Mouse (Mus musculus) left cerebral cortex, postnatal 14 days (tissue): ENCODE data around the gene Grk6. TPM values are rescaled to one million over a fixed set of nuclear protein-coding genes. Genes with fewer than 3 reads are reported as not detected.
"Not testable (repeated sequence)": the region's sequence is repeated elsewhere in the genome, so short reads cannot be mapped to it uniquely, and the experiment has no call there.

Source experiments
- DNase-seq, 2 experiments: peaks; one replicate each; pipeline ENCODE4 v3.0.0; 2021 to 2022; ENCODE audit warnings: low spot score in 2 of 2, mixed read lengths in 1 of 2
- intact Hi-C: fragments of 180-260 bp; cut with DNase I; formaldehyde crosslinking; loops from one replicate; pipeline ENCODE4 v1.15.1; 2025
- total RNA-seq, 2 experiments: library from RNA; stranded (reverse); gene quantifications; 2 replicates each; pipeline ENCODE4 v1.2.3; 2021

The Grk6 gene
- total RNA-seq, 2 experiments from 2014 or later, result 67.5 to 67.8 TPM

DNA sequence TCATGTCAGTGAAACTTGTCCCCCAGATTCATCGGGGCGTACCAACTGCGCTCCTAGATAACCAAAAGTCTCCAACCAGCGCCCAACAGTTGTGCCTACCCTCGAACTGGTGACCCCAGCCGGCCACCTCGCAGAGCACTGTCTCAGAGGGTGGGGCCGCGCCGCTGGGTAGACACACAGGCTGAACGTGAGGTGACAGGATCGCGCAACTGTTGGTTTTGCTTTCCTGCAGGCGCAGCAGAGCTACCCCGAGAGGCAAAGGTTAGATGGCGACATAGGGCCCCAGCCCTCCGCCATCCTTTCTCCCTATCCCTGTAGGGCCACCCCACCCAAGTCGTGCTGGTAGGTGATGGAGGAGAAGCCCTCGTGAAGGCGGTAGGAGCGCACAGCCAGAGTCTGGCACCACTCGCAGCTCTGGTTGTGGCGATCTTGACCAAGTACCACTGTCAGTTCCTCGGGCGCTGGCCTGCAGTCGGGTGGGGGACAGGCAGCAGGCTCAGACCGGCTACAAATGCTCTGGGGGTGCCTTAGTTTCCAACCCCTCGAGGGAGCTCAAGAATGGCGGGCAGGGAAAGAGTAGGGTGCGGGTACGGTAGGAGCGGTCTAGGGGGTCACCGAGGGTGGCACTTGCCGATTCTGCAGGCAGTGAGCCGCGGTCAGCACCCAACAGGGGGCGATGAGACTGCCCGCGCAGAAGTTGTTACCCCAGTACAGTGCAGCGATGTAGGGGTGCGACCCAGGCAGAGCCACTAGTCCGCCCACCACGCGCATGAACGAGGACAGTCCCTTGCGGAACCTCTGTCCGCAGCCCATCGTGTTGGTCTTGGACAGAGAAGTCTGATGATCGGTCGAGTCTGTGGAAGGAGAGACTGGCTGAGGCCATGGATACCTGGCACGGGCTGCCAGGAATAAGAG lies 24.6 kb upstream of the Grk6 start:
- intact Hi-C loops, result no loop called here
- DNase-seq, result no peak

GRCm38 (mm10) chr13:55420933-55421800 lies 23.7 kb upstream of the Grk6 start:
- DNase-seq, result peak; percentile 60 to 71
- intact Hi-C loops, result no loop called here

DNA sequence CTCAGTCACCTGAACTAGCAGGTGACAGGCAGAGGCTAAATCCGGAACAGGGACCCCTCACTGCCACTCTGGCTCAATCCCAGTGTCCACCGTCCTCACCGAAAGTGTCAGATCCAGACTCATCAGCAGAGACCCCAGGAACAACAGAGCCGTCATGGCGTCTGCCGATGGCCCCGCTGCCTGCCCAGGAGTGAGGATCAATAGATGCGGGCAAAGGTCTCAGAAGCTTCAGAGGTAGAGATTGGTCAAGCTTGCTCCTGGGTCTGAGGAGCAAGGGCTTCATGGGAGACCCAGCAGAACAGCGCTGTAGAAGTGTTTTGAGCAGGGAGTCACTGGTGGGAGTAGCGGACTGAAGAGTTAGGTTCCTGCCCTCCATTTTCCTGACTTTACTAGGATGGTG lies 18.3 kb upstream of the Grk6 start, which contains the start of gene F12:
F12 (minus strand) TSS at position 181 of the 400 bp plus-strand sequence.
- intact Hi-C loops, result no loop called here
- no peak for DNase-seq

DNA sequence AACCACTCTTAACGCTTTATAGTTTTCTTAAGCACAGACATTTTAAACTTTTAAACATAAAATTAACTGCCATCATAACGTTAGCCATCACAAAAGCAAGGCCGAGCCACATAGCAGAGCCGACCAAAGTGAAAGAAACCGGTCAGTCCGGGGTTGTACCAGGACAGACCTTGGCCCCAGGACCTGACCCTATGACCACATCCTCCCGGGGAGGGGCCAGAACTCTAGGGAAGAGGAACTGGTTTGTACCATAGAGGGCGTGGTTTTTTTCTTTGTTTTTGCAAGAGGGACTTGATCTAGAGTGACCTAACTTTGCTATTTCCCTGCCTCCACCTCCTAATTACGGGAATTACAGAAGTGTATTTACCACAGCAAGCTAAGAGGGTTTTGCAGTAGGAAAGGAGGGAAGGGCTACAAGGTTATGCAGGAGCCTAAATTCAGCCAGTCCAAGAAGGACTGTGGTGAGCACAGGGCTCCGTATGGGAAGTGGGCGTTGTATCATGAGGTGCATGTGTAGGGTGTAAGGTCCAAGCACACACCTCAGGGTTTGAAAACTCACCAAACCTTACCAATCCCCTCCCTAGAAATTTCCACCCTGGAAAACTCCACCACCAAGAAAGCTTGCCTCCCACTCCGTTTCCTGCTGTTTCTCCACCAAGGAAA lies 15.5 kb upstream of the Grk6 start:
- no peak for DNase-seq
- intact Hi-C loops, result no loop called here

- DNase-seq, result no peak
- intact Hi-C loops, result no loop called here
Observed at GRCm38 (mm10) chr13:55430566-55430965, 14.3 kb upstream of the Grk6 start.

GRCm38 (mm10) chr13:55431889-55432685 lies 12.8 kb upstream of the Grk6 start:
- intact Hi-C loops, result no loop called here

GRCm38 (mm10) chr13:55437111-55437629 lies 7.7 kb upstream of the Grk6 start:
- DNase-seq, intact Hi-C loops: not testable (repeated sequence)

More at GRCm38 (mm10) chr13:55431889-55432685, 12.8 kb upstream of the Grk6 start:
- DNase-seq, result no peak

GRCm38 (mm10) chr13:55443799-55444285 lies 1.0 kb upstream of the Grk6 start:
- DNase-seq, result no peak
- intact Hi-C loops, result no loop called here

GRCm38 (mm10) chr13:55444286-55444936 lies 461 bp upstream of the Grk6 start:
- intact Hi-C loops, result no loop called here

GRCm38 (mm10) chr13:55445361-55446091 lies 654 bp downstream of the Grk6 start:
- intact Hi-C loops, result no loop called here
- no peak for DNase-seq

More at GRCm38 (mm10) chr13:55444286-55444936, 461 bp upstream of the Grk6 start:
- DNase-seq, result peak; percentile 59 to 84

DNA sequence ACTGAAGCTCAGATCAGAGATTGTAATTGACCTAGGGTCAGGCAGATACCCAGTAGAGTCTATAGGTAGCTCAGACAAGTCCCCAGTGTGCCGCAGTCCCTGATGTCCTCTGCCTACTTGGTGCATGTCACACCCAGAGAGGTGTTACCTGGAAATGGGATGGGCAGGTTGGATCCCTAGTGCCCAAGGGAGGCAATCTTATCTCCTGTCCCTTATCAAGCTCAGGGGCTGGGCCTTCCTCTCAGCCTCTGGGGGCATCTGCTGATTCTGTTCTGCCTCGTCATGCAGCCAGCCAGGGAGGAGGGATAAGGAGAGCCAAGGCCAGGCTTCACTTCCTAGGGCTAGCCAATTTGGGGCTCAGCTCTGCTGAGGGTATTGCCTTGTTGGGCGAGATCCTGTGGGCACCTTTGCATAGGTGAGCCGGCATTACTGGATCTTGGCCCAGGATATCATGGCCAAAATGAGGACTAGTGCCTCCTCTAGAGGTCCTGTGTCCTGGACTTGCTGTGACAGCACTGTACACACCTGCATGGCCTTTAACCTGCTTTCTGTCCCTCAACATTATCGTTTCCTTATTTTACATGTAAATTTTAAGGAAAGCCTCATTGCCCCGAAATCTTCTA lies 1.7 kb downstream of the Grk6 start:
- no peak for DNase-seq
- intact Hi-C loops, result no loop called here

DNA sequence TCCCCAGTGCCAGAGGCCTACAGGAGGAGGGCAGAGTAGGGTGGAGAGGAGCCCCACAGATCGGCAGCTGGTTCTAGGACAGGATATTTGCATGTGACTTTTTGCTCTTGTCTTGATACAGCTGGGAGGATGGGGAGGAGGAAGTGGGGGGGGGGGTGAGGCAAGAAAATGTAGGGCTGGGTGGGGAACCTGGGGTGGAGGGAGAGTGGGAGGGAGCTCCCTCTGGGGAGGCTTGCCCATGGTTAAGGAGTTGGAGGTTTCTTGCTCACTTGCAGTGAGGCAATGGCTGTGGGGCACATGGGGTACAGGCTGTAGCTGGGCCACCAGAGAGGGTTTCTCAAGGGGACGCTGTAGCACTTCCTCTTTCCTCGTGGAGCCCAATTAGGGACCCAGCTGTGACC lies 2.7 kb downstream of the Grk6 start:
- no peak for DNase-seq
- intact Hi-C loops, result no loop called here

DNA sequence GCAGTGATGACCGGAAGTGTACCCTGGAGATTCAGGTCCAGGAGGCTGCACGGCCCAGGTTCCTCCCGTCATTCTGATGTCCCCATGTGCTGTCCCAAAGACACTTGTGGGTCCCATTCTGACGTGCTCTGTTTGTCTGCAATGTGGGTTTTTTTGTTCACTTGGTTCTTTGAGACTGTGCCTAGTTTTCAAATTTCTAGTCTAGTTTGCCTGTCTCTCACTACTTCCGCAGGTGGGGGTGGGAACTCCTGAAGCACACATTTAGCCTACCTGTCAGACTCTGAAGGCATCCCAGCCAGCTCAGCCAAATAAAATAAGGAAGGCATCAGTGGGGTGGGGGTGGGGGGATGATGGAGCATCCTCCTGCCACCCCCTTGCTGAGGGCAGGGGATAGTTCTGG lies 3.3 kb downstream of the Grk6 start:
- intact Hi-C loops, result no loop called here
- DNase-seq, result no peak

DNA sequence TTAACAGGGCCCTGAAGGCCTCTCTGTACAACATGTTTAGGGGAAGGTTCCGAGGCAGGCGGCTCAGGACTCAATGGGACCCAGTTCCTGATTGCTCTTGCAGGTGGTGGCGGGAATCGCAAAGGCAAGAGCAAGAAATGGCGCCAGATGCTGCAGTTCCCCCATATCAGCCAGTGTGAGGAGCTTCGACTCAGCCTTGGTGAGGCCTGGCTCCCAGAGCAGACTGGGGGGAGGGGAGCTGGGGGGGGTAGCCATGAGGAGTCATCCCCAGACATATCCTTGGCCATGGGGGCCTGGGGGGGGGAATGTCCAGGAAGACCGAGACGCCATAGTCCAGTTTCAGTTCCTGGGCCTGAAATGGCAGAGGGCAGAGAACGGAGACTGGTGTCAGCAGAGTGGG lies 4.3 kb downstream of the Grk6 start:
- intact Hi-C loops, result no loop called here
- DNase-seq, result no peak

DNA sequence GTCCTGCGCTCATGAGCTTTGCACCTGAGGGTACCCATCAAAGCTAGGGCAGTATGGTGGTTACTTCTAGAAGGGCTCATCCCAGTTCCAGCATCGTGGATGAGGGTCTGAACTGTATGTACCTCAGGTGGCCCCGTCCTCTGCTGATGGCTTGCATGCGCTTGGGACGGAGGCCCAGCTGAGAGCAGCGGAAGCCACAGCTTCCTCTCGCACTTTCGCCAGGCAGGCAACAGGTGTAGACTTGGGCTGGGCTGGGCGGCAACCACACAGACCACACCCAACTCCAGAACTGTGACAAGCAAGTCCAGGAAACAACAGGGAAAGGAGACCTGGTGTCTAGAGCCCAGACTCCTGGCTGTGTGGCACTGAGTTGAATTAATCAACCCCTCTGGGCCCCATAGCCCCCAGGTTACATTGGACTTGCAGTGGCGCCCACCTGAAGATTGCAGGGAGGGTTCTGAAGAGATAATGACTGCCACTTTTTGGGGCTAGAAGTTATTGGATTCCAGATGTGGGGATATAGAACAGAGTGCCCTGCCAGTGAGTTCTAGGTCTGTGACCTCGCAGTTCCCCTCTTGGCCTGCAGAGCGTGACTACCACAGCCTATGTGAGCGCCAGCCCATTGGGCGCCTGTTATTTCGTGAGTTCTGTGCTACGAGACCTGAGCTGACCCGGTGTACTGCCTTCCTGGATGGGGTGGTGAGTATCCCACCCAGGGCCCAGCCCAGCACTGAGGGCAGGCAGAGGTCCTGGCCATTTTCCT lies 5.0 kb downstream of the Grk6 start:
- intact Hi-C loops, result no loop called here

GRCm38 (mm10) chr13:55450511-55450980 lies 5.7 kb downstream of the Grk6 start:
- intact Hi-C loops, result no loop called here
- peak in 1 of 2 experiments; percentile 51 for DNase-seq

More for the DNA sequence above, 5.0 kb downstream of the Grk6 start:
- DNase-seq, result no peak
